Mouse (Mus musculus) intestine, postnatal 0 days (tissue): ENCODE results near the gene Acox2. TPM values are rescaled to one million over a fixed set of nuclear protein-coding genes. Genes with fewer than 3 reads are reported as not detected.

Source experiments
- ATAC-seq: fragments of 200-750 bp; cut with Nextera tagmentation; 2 replicates; pipeline ENCODE4 v1.8.0; 2017; ENCODE audit warnings: mild to moderate bottlenecking, moderate TSS enrichment, moderate library complexity
- H3K27ac ChIP-seq: fragments of 300-500 bp; sonication (generic); 2 replicates; pipeline ENCODE4 v1.5.1; 2014; ENCODE audit warnings: mild to moderate bottlenecking, low read depth, low read length, moderate library complexity
- H3K27me3 ChIP-seq: fragments of 300-500 bp; sonication (generic); replicated peaks from 2 replicates; pipeline ENCODE4 v1.6.1; 2014; ENCODE audit warnings: low read length, mixed read lengths; ENCODE audit not compliant: control insufficient read depth, insufficient read depth
- H3K36me3 ChIP-seq: fragments of 300-500 bp; sonication (generic); 2 replicates; pipeline ENCODE4 v1.6.1; 2014; ENCODE audit warnings: mild to moderate bottlenecking, moderate library complexity; ENCODE audit not compliant: control insufficient read depth, insufficient read depth
- H3K4me1 ChIP-seq: fragments of 300-500 bp; sonication (generic); replicated peaks from 2 replicates; pipeline ENCODE4 v1.6.1; 2014; ENCODE audit warnings: antibody characterized with exemption, low read length, mixed read lengths; ENCODE audit not compliant: control insufficient read depth, insufficient read depth
- H3K4me2 ChIP-seq: fragments of 300-500 bp; sonication (generic); replicated peaks from 2 replicates; pipeline ENCODE4 v1.6.1; 2014; ENCODE audit warnings: low read depth, mild to moderate bottlenecking, moderate library complexity
- H3K4me3 ChIP-seq: fragments of 300-500 bp; sonication (generic); 2 replicates; pipeline ENCODE4 v1.5.1; 2014; ENCODE audit warnings: low read depth, low read length
- H3K9ac ChIP-seq: fragments of 300-500 bp; sonication (generic); 2 replicates; pipeline ENCODE4 v1.6.1; 2014; ENCODE audit warnings: mild to moderate bottlenecking, low read depth, low read length
- H3K9me3 ChIP-seq: fragments of 300-500 bp; sonication (generic); 2 replicates; pipeline ENCODE4 v1.6.1; 2016; ENCODE audit warnings: mixed run types; ENCODE audit not compliant: control insufficient read depth
- CTCF ChIP-seq: sonication (generic); IDR thresholded peaks from 2 replicates; pipeline ENCODE4 v1.5.1; 2016; ENCODE audit warnings: low read depth, mild to moderate bottlenecking, control low read depth, antibody characterized with exemption, moderate library complexity
- WGBS: fragments of 180-500 bp; shearing (Covaris S2); extraction: QIAGEN DNeasy Blood & Tissue Kit; methylation state at CpG from one replicate; pipeline ENCODE4 v1.1.7; 2014; 5-methylcytosine and 5-hydroxymethylcytosine counted together
- polyA plus RNA-seq: library from polyadenylated mRNA; unstranded; fragments of >200 nt; fragmentation: Nextera tagmentation; extraction: Ambion mirVana; gene quantifications from 2 replicates; pipeline ENCODE4 v1.2.1, GENCODE M21; 2015

Gene Acox2
- polyA plus RNA-seq = 9.3 and 10.8 TPM in 2 replicates

- Histone ChIP-seq H3K27ac (peak within 1 kb of the TSS; percentile 64), H3K9ac (0 out of 2 replicates have a peak within 1 kb of the TSS, but pooled peaks have one; percentile 3)
- WGBS = 63% methylated on average over 3 of the region's 3 CpGs
Observed at GRCm38 (mm10) chr14:8259166-8259565, at the start of gene Acox2. Acox2 (minus strand) TSS chr14:8259353.

GRCm38 (mm10) chr14:8308650-8309049 lies 49.5 kb upstream of the Acox2 start:
- Histone ChIP-seq H3K27ac (no peak overlapping the region), H3K9ac (no peak overlapping the region), H3K4me1 (no peaks in the 10 kb centered on the region), H3K4me2 (no peak overlapping the region), H3K36me3 (no peaks in the 10 kb centered on the region), H3K27me3 (no peaks in the 10 kb centered on the region), H3K9me3 (no peaks in the 10 kb centered on the region), H3K4me3 (no peak overlapping the region)
- peak; percentile 60 for TF ChIP-seq CTCF
- no peak for ATAC-seq
- 52% methylated on average over 3 of the region's 3 CpGs for WGBS

More at GRCm38 (mm10) chr14:8259166-8259565, at the start of gene Acox2:
- Histone ChIP-seq H3K36me3 (no peaks in the 10 kb centered on the region), H3K4me1 (0 out of 2 replicates have a peak, but pooled peaks cover 2% of the 10 kb centered on the region), H3K27me3 (no peaks in the 10 kb centered on the region), H3K4me2 (peak within 1 kb of the TSS; percentile 25), H3K4me3 (no peak within 1 kb of the TSS), H3K9me3 (no peaks in the 10 kb centered on the region)
- TF ChIP-seq CTCF = no peak
- peak; percentile 55 for ATAC-seq

- no peak overlapping the region for H3K9ac ChIP-seq
- no peak overlapping the region for H3K4me2 ChIP-seq
- no peaks in the 10 kb centered on the region for H3K4me1 ChIP-seq
- H3K9me3 ChIP-seq = no peaks in the 10 kb centered on the region
- no peak overlapping the region for H3K4me3 ChIP-seq
- 75% methylated on average over 6 of the region's 6 CpGs for WGBS
- no peaks in the 10 kb centered on the region for H3K27me3 ChIP-seq
- no peak for ATAC-seq
- H3K27ac ChIP-seq = no peak overlapping the region
- H3K36me3 ChIP-seq = no peaks in the 10 kb centered on the region
- TF ChIP-seq CTCF = no peak
Observed at GRCm38 (mm10) chr14:8306884-8307283, 47.7 kb upstream of the Acox2 start.

GRCm38 (mm10) chr14:8305014-8305413 lies 45.9 kb upstream of the Acox2 start:
- no peak overlapping the region for H3K9ac ChIP-seq
- no peaks in the 10 kb centered on the region for H3K36me3 ChIP-seq
- H3K27me3 ChIP-seq = no peaks in the 10 kb centered on the region
- ATAC-seq = no peak
- no peak overlapping the region for H3K4me2 ChIP-seq
- TF ChIP-seq CTCF = no peak
- WGBS = 54% methylated on average over 3 of the region's 3 CpGs
- H3K4me3 ChIP-seq = no peak overlapping the region
- H3K27ac ChIP-seq = no peak overlapping the region
- no peaks in the 10 kb centered on the region for H3K9me3 ChIP-seq
- H3K4me1 ChIP-seq = no peaks in the 10 kb centered on the region

GRCm38 (mm10) chr14:8304082-8304481 lies 44.9 kb upstream of the Acox2 start:
- no peaks in the 10 kb centered on the region for H3K4me1 ChIP-seq

GRCm38 (mm10) chr14:8302687-8303086 lies 43.5 kb upstream of the Acox2 start:
- Histone ChIP-seq H3K4me3 (no peak overlapping the region), H3K27ac (no peak overlapping the region), H3K27me3 (no peaks in the 10 kb centered on the region), H3K4me2 (no peak overlapping the region), H3K9me3 (no peaks in the 10 kb centered on the region), H3K9ac (no peak overlapping the region), H3K36me3 (no peaks in the 10 kb centered on the region), H3K4me1 (no peaks in the 10 kb centered on the region)
- TF ChIP-seq CTCF = no peak
- WGBS = 21% methylated on average over 10 of the region's 10 CpGs
- no peak for ATAC-seq

More at GRCm38 (mm10) chr14:8304082-8304481, 44.9 kb upstream of the Acox2 start:
- Histone ChIP-seq H3K27me3 (no peaks in the 10 kb centered on the region), H3K4me3 (no peak overlapping the region), H3K9ac (no peak overlapping the region), H3K27ac (no peak overlapping the region), H3K36me3 (no peaks in the 10 kb centered on the region), H3K4me2 (no peak overlapping the region), H3K9me3 (no peaks in the 10 kb centered on the region)
- ATAC-seq = no peak
- no peak for TF ChIP-seq CTCF

- no peaks in the 10 kb centered on the region for H3K9me3 ChIP-seq
- H3K4me2 ChIP-seq = no peak overlapping the region
- peak; percentile 77 for TF ChIP-seq CTCF
- H3K27me3 ChIP-seq = no peaks in the 10 kb centered on the region
- no peaks in the 10 kb centered on the region for H3K36me3 ChIP-seq
- 30% methylated on average over 8 of the region's 8 CpGs for WGBS
- H3K27ac ChIP-seq = no peak overlapping the region
- H3K4me3 ChIP-seq = no peak overlapping the region
- no peak for ATAC-seq
- H3K9ac ChIP-seq = no peak overlapping the region
- no peaks in the 10 kb centered on the region for H3K4me1 ChIP-seq
Observed at GRCm38 (mm10) chr14:8300281-8300680, 41.1 kb upstream of the Acox2 start.
